Mouse (Mus musculus): ENCODE data around the gene Ptk7.

DNA sequence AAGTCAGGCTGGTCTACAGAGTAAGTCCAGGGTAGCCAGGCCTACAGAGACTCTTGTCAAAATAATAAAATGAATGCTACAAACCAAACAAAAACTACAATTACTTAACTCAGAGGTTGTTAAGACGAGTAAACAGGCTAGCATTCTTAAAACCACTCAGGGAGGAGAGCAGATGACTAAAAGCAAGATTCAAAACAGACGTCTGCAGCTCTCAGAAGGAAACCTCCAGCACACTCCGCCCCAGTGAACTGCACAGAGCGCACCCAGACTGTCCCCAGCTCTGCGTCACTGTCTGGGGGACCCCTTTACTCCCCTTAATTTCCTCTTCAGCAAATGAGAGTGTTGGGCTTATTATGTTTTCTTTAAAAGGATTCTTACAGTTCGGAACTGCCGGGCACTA lies 77.2 kb downstream of the Ptk7 start:
- TF ChIP-seq CTCF (IDR thresholded peaks at IDR 0.05; ENCODE audit: borderline replicate concordance, control insufficient read depth, extremely low read depth, insufficient read depth, low read length, poor library complexity) (no peak), POLR2A (IDR thresholded peaks at IDR 0.05; ENCODE audit: control insufficient read depth, extremely low read depth, insufficient read depth, low read length, poor library complexity) (no peak)
